22 mouse cellular contexts compared by ENCODE assay signal in the genomic region with DNA sequence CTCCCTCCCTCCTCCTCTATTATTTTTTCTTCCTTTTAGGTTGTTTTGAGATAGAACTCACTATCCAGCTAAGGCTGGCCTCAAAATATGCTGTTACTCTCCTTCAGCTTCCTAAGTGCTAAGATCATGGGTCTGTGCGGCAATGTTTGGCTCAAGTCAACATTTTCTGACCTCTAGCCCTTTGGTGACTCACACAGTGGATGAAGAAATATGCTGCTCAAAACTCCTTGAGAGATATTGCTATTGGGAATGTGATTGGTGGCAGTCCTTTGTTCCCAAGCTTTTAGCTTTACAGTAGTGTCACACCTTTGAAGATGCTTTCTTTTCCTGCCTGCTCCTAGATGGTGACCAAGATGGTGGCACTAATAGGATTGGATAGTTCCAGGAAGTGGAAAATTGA. TPM values are rescaled to one million over a fixed set of nuclear protein-coding genes. Genes with fewer than 3 reads are reported as not detected.
DNase-seq lines count a peak whose midpoint lies in the region; ATAC-seq and TF ChIP-seq lines count a peak whose summit lies in the region.
"Had no signal": no experiment of that assay in that cellular context is flagged by ENCODE, and none has a peak within 500 bp of the region (broad histone marks: within the 10 kb centered on the region; RNA-seq: fewer than 3 reads in every experiment).

No protein-coding gene starts in this region.

- no peak for ATAC-seq in megakaryocyte progenitor cell, adult 5-6 weeks (replicated peaks; ENCODE audit: poor library complexity)
- no peak for ATAC-seq in liver, embryonic 12.5 days
- ATAC-seq: hindbrain, embryonic 16.5 days had no signal

- H3K4me2 ChIP-seq in liver, embryonic 12.5 days: no peak overlapping the region
- H3K4me2 ChIP-seq: embryonic facial prominence, embryonic 12.5 days; liver, embryonic 15.5 days had no signal

- 37% methylated on average over 1 of the region's 1 CpGs for WGBS in lung, adult 2 months
- WGBS in liver, embryonic 12.5 days (ENCODE audit: insufficient replicate concordance): 78% methylated on average over 1 of the region's 1 CpGs

- no peak for TF ChIP-seq POLR2A in lung, adult 2 months (IDR thresholded peaks at IDR 0.05; ENCODE audit: borderline replicate concordance, extremely low read depth, low read depth, low read length)

- no peaks in the 10 kb centered on the region for H3K27me3 ChIP-seq in liver, embryonic 12.5 days (replicated peaks)
- H3K27me3 ChIP-seq: embryonic facial prominence, embryonic 12.5 days; liver, embryonic 15.5 days had no signal

- no peaks in the 10 kb centered on the region for H3K36me3 ChIP-seq in liver, embryonic 12.5 days
- H3K36me3 ChIP-seq: embryonic facial prominence, embryonic 12.5 days; liver, embryonic 15.5 days had no signal

- no peak overlapping the region for H3K27ac ChIP-seq in liver, embryonic 12.5 days
- H3K27ac ChIP-seq: embryonic facial prominence, embryonic 12.5 days; liver, embryonic 15.5 days had no signal

- H3K4me1 ChIP-seq in lung, adult 2 months (ENCODE audit: control insufficient read depth, insufficient read depth, low read length): no peaks in the 10 kb centered on the region
- no peaks in the 10 kb centered on the region for H3K4me1 ChIP-seq in liver, embryonic 12.5 days
- H3K4me1 ChIP-seq: embryonic facial prominence, embryonic 12.5 days; liver, embryonic 15.5 days had no signal

- no peak overlapping the region for H3K9ac ChIP-seq in liver, embryonic 12.5 days
- H3K9ac ChIP-seq: embryonic facial prominence, embryonic 12.5 days; liver, embryonic 15.5 days had no signal

- peak; percentile 27 to 88 for DNase-seq in adrenal gland, adult (ENCODE audit: inconsistent age in 2 of 2, low spot score in 1 of 2)
- DNase-seq in adrenal gland, postnatal 4 days (ENCODE audit: low spot score in 2 of 2): no peak
- peak; percentile 17 to 51 for DNase-seq in lung, adult 18-20 months
- DNase-seq in lung, adult 2 months: no peak
- DNase-seq in adrenal gland, postnatal 14 days: peak; percentile 30
- DNase-seq in retina, embryonic 14.5 days (ENCODE audit: low spot score): peak; percentile 31
- DNase-seq: gastrocnemius, postnatal 14 days; kidney, adult 9 months; thymus, adult 2 months had no signal

- no peak for TF ChIP-seq CTCF in lung, adult 2 months (IDR thresholded peaks at IDR 0.05; ENCODE audit: insufficient read depth, low read length)

- no peaks in the 10 kb centered on the region for H3K9me3 ChIP-seq in liver, embryonic 12.5 days (replicated peaks)
- H3K9me3 ChIP-seq: embryonic facial prominence, embryonic 12.5 days; liver, embryonic 15.5 days had no signal

- H3K4me3 ChIP-seq in lung, adult 2 months (replicated peaks; ENCODE audit: extremely low read depth, low read depth, low read length): no peak overlapping the region
- H3K4me3 ChIP-seq in liver, embryonic 12.5 days: no peak overlapping the region
- H3K4me3 ChIP-seq: embryonic facial prominence, embryonic 12.5 days; liver, embryonic 15.5 days had no signal

RNA-seq across cellular contexts. Expression of gene Dppa2, which starts 52.7 kb away (rescaled TPM):
- not detected for total RNA-seq in adrenal gland, postnatal 4 days (2021)
- 0.07 TPM in 1 of 2 replicates, not detected in the other for polyA plus RNA-seq in lung, adult 2 months (2012; rRNA removed)
- total RNA-seq in adrenal gland, postnatal 14 days (2021): not detected in 2 replicates
- total RNA-seq in megakaryocyte progenitor cell, adult 5-6 weeks (2015): not detected in 2 replicates
- total RNA-seq in megakaryocyte progenitor cell, adult 5-6 weeks (2017): not detected in 2 replicates
- polyA plus RNA-seq in liver, embryonic 12.5 days (2016; fragmentation: Nextera tagmentation; extraction: Ambion mirVana): not detected in 2 replicates
- total RNA-seq: common myeloid progenitor, adult 5-6 weeks; gastrocnemius, postnatal 14 days; left cerebral cortex, adult 18-20 months; megakaryocyte-erythroid progenitor cell, adult 5-6 weeks; midbrain, postnatal 0 days had no signal
- polyA plus RNA-seq: embryonic facial prominence, embryonic 12.5 days; heart, embryonic 16.5 days; hindbrain, embryonic 16.5 days; limb, embryonic 11.5 days; liver, embryonic 15.5 days; midbrain, postnatal 0 days; neural tube, embryonic 11.5 days; small intestine, adult 2 months; thymus, adult 2 months had no signal

RNA-seq across cellular contexts. Expression of gene Gm5485, which starts 55.8 kb away (rescaled TPM):
- not detected for total RNA-seq in adrenal gland, postnatal 4 days (2021)
- polyA plus RNA-seq in lung, adult 2 months (2012; rRNA removed): 0.51 TPM in 1 of 2 replicates, not detected in the other
- not detected in 2 replicates for total RNA-seq in adrenal gland, postnatal 14 days (2021)
- total RNA-seq in megakaryocyte progenitor cell, adult 5-6 weeks (2015): not detected in 2 replicates
- not detected in 2 replicates for total RNA-seq in megakaryocyte progenitor cell, adult 5-6 weeks (2017)
- polyA plus RNA-seq in liver, embryonic 12.5 days (2016; fragmentation: Nextera tagmentation; extraction: Ambion mirVana): not detected in 2 replicates
- total RNA-seq: common myeloid progenitor, adult 5-6 weeks; gastrocnemius, postnatal 14 days; left cerebral cortex, adult 18-20 months; megakaryocyte-erythroid progenitor cell, adult 5-6 weeks; midbrain, postnatal 0 days had no signal
- polyA plus RNA-seq: embryonic facial prominence, embryonic 12.5 days; hindbrain, embryonic 16.5 days; limb, embryonic 11.5 days; liver, embryonic 15.5 days; midbrain, postnatal 0 days; neural tube, embryonic 11.5 days; thymus, adult 2 months had no signal

Comparison
In these comparisons a context has a peak if more than half of its experiments do, and no peak if none do; other contexts are left out.
1. DNase-seq: peak in adrenal gland, adult (2 of 2), lung, adult 18-20 months (2 of 2), adrenal gland, postnatal 14 days (single experiment) and retina, embryonic 14.5 days (single experiment); none in adrenal gland, postnatal 4 days (0 of 2) and lung, adult 2 months (single experiment).